Comparison of ENCODE assay signal across 9 mouse cellular contexts in genomic region chr9:68402176-68402845, GRCm38 (mm10).
DNase-seq lines count a peak whose midpoint lies in the region; ATAC-seq and TF ChIP-seq lines count a peak whose summit lies in the region.
"Had no signal": no experiment of that assay in that cellular context is flagged by ENCODE, and none has a peak within 500 bp of the region (broad histone marks: within the 10 kb centered on the region; RNA-seq: fewer than 3 reads in every experiment).

No protein-coding gene starts in this region.

- peak; percentile 42 to 46 for DNase-seq in heart, adult 2 months
- DNase-seq in adrenal gland, postnatal 36 days, result peak; percentile 12 to 13
- peak; percentile 8 to 24 for DNase-seq in frontal cortex, postnatal 14 days (ENCODE audit: low spot score in 2 of 2)
- DNase-seq in left cerebral cortex, postnatal 25 days (ENCODE audit: low spot score in 2 of 2), result peak; percentile 13 to 68
- no peak for DNase-seq in kidney, adult 11 months

- H3K9me3 ChIP-seq in heart, embryonic 11.5 days (replicated peaks; ENCODE audit: control insufficient read depth, low read length), result no peaks in the 10 kb centered on the region
- no peaks in the 10 kb centered on the region for H3K9me3 ChIP-seq in liver, embryonic 12.5 days (replicated peaks)
- H3K9me3 ChIP-seq: forebrain, embryonic 15.5 days; hindbrain, embryonic 12.5 days had no signal

- H3K4me1 ChIP-seq in heart, adult 2 months (ENCODE audit: control insufficient read depth, insufficient read depth, low read length), result peaks cover 6% of the 10 kb centered on the region
- peaks cover 7% of the 10 kb centered on the region for H3K4me1 ChIP-seq in heart, embryonic 11.5 days (ENCODE audit: control insufficient read depth, insufficient read depth, low read length)
- no peaks in the 10 kb centered on the region for H3K4me1 ChIP-seq in liver, embryonic 12.5 days

- TF ChIP-seq POLR2A in heart, adult 2 months (IDR thresholded peaks at IDR 0.05; ENCODE audit: insufficient read depth, low read depth, low read length), result no peak

- intact Hi-C loops in heart, adult 2 months (cut with DNase I), result loop anchor here (1.0 to 5.0 kb wide), 2 partner anchors 45 to 100 kb away; no protein-coding TSS in a partner anchor
- intact Hi-C loops in left cerebral cortex, postnatal 25 days (cut with DNase I), result loop anchor here (2.0 to 5.0 kb wide), 2 partner anchors 252 to 385 kb away; no protein-coding TSS in a partner anchor

- TF ChIP-seq EP300 in heart, adult 2 months (IDR thresholded peaks at IDR 0.05; ENCODE audit: insufficient read depth, low read depth, low read length), result 0 out of 2 replicates have a peak, but pooled peaks have one; percentile 36

- no peaks in the 10 kb centered on the region for H3K27me3 ChIP-seq in heart, adult 2 months (ENCODE audit: control insufficient read depth, insufficient read depth, low read length)
- H3K27me3 ChIP-seq in heart, embryonic 11.5 days (ENCODE audit: control insufficient read depth, insufficient read depth, low read length), result no peaks in the 10 kb centered on the region
- no peaks in the 10 kb centered on the region for H3K27me3 ChIP-seq in liver, embryonic 12.5 days (replicated peaks)
- H3K27me3 ChIP-seq: forebrain, embryonic 15.5 days; hindbrain, embryonic 12.5 days had no signal

- ATAC-seq in heart, embryonic 11.5 days (replicated peaks; ENCODE audit: insufficient number of reproducible peaks, low FRiP score, low TSS enrichment), result no peak
- ATAC-seq in liver, embryonic 12.5 days, result no peak
- ATAC-seq: forebrain, embryonic 15.5 days had no signal

- no peak overlapping the region for H3K4me3 ChIP-seq in heart, adult 2 months
- no peak overlapping the region for H3K4me3 ChIP-seq in heart, embryonic 11.5 days (ENCODE audit: low read depth, low read length)
- H3K4me3 ChIP-seq in liver, embryonic 12.5 days, result no peak overlapping the region
- H3K4me3 ChIP-seq: forebrain, embryonic 15.5 days; hindbrain, embryonic 12.5 days had no signal

- WGBS in heart, adult 2 months, result 37% methylated on average over 8 of the region's 8 CpGs
- WGBS in heart, embryonic 11.5 days (ENCODE audit: insufficient replicate concordance), result 72% methylated on average over 8 of the region's 8 CpGs
- 64% methylated on average over 8 of the region's 8 CpGs for WGBS in liver, embryonic 12.5 days (ENCODE audit: insufficient replicate concordance)

- H3K27ac ChIP-seq in heart, adult 2 months, result peak overlapping the region; percentile 52; the same call in 1 of the 2 replicates
- no peak overlapping the region for H3K27ac ChIP-seq in heart, embryonic 11.5 days (ENCODE audit: low read depth, low read length)
- no peak overlapping the region for H3K27ac ChIP-seq in liver, embryonic 12.5 days
- H3K27ac ChIP-seq: forebrain, embryonic 15.5 days; hindbrain, embryonic 12.5 days had no signal

- H3K4me2 ChIP-seq in heart, embryonic 11.5 days, result no peak overlapping the region
- H3K4me2 ChIP-seq in liver, embryonic 12.5 days, result no peak overlapping the region
- H3K4me2 ChIP-seq: forebrain, embryonic 15.5 days; hindbrain, embryonic 12.5 days had no signal

- no peaks in the 10 kb centered on the region for H3K79me2 ChIP-seq in heart, adult 2 months (replicated peaks; ENCODE audit: control insufficient read depth, insufficient read depth, low read length)

- no peaks in the 10 kb centered on the region for H3K36me3 ChIP-seq in heart, adult 2 months (ENCODE audit: control insufficient read depth, insufficient read depth, low read length)
- no peaks in the 10 kb centered on the region for H3K36me3 ChIP-seq in heart, embryonic 11.5 days (ENCODE audit: control insufficient read depth, insufficient read depth, low read length)
- H3K36me3 ChIP-seq in liver, embryonic 12.5 days, result no peaks in the 10 kb centered on the region
- H3K36me3 ChIP-seq: forebrain, embryonic 15.5 days; hindbrain, embryonic 12.5 days had no signal

- TF ChIP-seq CTCF in heart, adult 2 months (IDR thresholded peaks at IDR 0.05), result no peak

- H3K9ac ChIP-seq in heart, adult 2 months (ENCODE audit: low read depth, low read length), result no peak overlapping the region
- H3K9ac ChIP-seq in heart, embryonic 11.5 days (ENCODE audit: low read depth, low read length), result no peak overlapping the region
- no peak overlapping the region for H3K9ac ChIP-seq in liver, embryonic 12.5 days
- H3K9ac ChIP-seq: forebrain, embryonic 15.5 days; hindbrain, embryonic 12.5 days had no signal
